Mouse (Mus musculus): ENCODE data around the gene Gdpd3.

Gene Gdpd3

DNA sequence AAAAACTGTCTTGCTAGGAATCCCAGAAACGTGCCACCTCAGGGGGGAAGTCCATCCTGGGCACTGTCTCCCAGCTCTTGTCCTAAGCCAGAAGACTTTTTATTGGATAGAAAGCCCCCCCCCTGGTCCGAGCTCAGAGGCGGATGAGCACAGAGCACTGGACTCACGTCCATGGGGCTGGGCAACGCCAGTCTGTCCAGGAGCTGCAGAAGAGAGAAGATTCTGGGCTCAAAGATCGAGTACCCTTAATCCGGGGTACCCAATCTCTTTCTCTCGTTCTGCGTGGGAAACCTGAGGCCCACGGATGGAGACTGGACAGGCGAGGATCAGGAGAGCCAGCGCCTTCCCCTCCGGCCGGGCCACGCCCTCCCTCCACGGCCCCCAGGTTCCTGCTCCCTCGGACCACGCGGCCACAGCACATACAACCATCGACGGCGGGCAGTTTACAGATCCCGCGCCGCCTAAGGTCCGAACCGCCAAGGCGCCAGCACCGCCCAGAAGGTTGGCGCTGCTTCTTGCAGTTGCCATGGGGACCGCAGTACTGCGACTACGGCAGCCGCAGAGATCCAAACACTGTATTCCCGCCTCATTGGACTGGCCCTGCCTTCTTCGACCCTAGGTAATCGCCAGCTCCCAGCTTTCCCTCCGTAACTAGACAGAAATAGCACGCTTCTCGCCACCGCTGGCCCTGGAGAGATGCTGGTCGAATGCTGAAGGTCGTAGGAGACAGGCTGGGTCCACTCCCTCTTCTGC, 42.7 kb downstream of the Gdpd3 start:
- DNase-seq, result peak; percentile 91 to 94

DNA sequence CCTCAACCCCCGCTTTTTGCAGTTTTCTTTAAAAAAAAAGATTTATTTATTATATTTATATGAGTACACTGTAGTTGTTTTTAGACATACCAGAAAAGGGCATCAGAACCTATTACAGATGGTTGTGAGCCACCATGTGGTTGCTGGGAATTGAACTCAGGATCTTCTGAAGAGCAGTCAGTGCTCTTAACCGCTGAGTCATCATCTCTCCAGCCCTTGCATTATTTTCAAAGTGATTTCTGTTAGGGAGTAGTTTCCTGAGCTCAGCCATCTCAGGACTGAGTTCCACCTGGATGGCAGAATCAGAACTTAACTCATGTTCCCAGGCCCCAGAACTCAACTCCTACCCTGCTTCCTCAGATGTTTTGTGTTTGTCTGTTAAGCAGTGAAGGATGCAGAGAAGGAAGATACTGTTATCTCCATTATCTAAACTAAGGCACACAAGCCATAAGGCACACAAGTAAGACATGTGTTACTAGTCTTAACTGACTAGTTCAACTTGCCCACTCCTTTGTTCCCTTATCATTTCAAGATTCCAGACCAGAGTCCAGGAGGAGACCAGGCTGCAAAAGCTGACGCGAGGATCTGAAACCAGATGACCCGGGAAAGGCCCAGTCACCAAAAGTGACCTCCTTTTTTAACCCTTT, 43.7 kb downstream of the Gdpd3 start:
- DNase-seq, result no peak

DNA sequence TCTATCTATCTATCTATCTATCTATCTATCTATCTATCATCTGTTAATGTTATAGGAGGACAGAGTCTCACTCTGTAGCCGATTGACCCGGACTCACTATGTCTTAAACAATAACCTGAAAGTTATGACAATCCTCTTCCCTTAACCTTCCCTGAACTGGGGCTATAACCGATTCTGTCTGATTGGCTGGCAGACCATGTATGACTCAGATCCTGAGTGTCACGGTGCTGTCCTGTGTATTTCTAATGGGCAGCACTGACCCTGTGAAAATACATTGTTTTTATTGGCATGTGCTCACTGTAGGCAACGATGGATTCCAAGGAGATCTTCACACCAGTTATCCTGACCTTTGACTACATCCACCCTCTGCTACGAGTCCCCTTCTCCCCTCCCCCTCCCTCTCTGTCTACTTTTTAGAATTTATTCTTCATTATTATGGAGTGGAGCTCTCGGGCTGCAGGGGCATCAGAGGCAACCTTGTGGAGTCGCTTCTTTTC, 49.6 kb downstream of the Gdpd3 start:
- no peak for DNase-seq

DNA sequence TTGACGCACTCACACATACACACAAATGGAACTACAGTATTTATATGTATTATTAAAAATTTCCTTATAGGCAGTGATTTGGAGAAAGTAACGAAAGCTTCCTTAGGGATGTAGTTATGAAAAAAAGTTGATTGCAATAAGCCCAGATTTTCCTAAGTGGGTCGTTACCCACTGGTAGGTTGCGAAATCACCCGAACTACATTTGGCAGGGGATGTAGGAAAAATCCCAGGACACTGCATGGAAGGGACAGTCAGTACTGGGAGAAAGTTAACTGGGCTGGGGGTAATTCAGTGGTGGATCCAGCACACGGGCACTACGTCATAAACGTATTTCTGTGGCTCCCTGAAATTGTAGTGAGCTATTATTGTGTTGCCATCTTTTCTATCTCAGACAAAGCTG, 50.4 kb downstream of the Gdpd3 start:
- DNase-seq, result no peak

DNA sequence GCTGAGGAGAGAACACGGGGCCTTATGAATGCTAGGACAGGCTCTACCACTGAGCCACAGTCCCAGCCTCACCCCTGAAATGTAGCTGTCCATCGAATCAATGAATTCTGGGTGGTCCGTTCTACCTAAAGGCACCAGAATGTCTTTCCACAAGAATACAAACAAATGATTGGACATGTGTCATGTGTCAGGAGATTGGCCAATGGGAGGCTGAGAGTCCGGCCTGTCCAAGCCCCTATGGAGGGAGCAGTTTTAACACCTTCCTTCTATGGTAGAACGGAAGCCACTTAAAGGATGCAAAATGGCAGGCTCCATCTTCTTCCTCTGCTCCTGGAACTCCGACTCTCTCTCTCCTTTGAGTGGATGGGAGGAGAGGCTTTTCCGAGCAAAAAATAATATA, 51.5 kb downstream of the Gdpd3 start:
- DNase-seq, result no peak

DNA sequence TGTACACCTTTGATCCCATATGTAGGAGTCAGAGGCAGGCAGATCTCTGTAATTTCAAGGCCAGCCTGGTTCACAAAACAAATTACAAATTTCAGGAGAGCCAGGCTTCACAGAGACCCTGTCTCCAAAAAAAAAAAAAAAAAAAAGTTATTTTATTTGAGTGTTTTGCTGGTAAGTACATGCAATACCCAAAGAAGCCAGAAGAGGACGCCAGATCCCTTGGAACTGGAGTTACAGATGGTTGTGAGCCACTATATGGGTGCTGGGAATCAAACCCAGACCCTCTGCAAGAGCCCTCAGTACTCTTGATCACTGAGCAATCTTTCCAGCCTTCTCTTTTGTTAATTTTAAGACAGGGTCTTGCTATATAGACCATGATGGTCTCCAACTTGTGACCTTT, 52.7 kb downstream of the Gdpd3 start:
- DNase-seq, result no peak

DNA sequence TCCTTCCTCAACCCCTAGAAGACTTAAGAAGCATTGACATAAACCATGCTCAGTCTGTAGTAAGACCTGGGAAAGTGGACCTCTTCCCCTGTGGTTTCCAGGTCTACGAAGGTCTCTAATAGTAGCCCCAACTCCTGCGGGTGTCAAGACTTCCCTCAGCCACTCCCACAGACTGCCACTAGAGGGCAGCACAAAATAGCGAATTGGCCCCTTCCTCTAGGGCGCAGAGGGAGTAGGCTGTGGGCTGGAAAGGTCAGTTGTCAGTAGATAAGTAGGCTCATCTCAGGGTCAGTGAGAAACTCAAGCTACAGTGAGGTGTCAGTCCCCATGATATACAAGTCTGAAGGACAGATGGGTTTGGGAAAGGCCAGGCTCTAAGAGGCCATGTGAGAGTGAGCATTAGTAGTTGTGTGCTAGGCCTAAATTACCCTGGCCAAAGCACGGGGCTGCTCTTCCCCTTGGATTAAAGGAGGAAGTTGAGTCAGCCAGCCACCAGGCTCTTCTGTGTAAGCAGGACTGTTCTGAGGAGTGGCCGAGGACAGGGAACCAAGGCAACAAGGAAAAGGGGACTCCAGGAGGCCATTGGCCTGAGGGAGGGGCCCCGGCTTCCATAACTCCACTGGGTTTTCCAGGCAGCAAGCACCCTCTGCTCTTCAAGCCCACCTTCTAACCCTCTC, 55.8 kb downstream of the Gdpd3 start:
- peak; percentile 95 to 97 for DNase-seq

DNA sequence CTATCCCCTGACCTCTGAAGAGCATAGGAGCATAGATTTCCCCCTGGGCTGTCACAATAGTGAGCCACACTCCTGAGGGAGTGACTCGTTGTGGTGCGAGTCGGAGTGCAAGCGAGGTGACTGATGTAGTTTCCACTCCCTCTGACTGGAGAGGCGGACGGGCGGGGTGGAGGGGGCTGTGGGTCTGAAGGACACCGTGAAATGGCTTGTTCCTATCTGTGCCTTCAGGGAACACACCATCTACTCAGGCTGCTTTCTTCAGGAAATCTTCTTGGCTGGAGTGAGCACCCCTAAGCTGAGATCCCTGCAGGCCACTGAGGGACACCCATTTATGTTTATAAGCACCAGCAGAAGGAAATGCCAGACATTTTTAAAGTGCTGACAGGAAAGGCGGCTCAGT, 56.6 kb downstream of the Gdpd3 start:
- peak; percentile 61 to 71 for DNase-seq

DNA sequence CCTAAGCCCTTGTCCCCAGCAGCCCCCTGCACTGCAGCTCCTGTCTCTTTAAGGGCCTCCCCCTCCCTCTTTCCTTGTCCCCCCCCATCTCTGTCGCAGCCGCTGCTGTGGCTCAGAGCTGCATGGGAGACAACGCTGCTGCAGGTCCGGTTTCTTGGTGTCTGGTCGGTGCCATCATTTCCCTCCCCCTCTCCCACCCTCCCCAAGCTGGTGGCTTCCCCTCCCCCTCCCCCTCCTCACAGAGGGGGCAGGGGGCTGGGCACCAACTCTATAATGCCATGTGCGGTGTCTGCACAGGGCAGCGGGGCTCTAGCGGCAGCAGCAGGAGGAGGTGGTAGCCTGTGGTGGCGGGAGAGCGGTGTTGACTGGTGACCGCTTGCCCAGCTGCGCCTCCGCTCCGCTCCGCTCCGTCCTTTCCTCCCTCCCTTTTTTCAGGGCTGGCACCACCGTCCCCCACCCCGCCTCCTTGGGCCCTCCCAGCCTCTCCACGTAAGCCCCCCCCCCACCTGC, 57.1 kb downstream of the Gdpd3 start:
- peak; percentile 86 to 89 for DNase-seq

DNA sequence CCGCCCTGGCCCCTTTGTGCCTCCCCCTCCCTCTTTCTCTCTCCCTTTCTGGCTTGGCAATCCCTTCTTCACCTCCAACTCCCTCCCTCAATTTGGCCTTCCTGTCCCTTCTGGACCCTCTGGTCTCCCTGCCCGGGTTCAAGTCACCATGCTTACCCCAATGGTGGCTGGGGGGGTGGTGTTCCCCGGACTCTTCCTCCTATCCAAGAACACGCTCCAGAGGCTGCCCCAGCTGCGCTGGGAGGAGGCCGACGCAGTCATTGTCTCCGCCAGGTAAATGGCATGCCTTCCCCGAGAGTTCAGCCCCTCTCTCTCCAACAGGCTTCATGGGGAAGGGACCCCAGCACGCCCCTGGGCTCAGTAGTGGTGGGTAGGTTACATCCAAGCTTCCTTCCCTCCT, 57.8 kb downstream of the Gdpd3 start:
- DNase-seq, result peak; percentile 54 to 69
